Mouse (Mus musculus): ENCODE results near the gene Zfp503. TPM values are rescaled to one million over a fixed set of nuclear protein-coding genes. Genes with fewer than 3 reads are reported as not detected.

The Zfp503 gene
- total RNA-seq (2021): 10 to 100 TPM; 41.7 to 57.4 TPM
- long read RNA-seq, experiment 1, partial matches to known transcripts: 0 of 8 reads
- long read RNA-seq, experiment 1, other reads (novel, unspliced or antisense): 8 of 8 reads
- long read RNA-seq, experiment 2, partial matches to known transcripts: 50 of 51 reads
- long read RNA-seq, experiment 2, other reads (novel, unspliced or antisense): 1 of 51 reads

GRCm38 (mm10) chr14:21989291-21989913 lies at the start of gene Zfp503:
Zfp503 (minus strand) TSS chr14:21989601.
- peak; percentile 30 to 57 for DNase-seq (ENCODE audit: low spot score in 2 of 2)

DNA sequence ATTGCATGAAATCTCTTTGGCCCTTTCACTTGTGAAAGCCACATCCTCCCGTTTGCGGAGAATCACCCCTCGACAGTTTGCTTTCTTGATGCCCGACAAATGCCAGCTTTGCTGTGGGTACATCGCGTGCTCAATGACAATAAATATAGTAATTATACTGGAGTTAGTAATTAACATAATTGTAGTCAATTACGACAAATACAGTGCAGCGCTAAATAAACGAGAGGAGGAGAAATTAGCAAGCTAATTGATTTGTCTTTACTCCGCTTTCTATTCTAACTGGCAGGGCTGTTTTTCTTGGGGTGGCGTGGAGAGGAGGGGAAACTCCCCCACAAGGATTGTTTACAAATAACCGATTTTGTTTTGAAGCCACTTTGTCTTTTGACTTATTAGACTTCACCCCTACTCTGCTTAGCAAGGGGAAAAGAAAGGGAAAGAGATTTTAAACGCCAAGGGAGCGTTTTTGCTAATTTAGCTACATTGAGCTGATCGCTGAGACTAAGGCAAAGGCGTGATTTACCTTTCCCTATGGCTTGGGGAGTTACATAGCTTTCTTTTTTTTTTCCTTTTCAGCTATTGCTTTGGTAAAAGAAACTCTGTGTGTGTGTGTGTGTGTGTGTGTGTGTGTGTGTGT lies 48.2 kb upstream of the Zfp503 start:
- DNase-seq (ENCODE audit: low spot score in 2 of 2): no peak

- DNase-seq (ENCODE audit: low spot score in 2 of 2): no peak
Measured at GRCm38 (mm10) chr14:22036802-22037497, 47.5 kb upstream of the Zfp503 start.

GRCm38 (mm10) chr14:22036338-22036737 lies 46.9 kb upstream of the Zfp503 start:
- no peak for DNase-seq (ENCODE audit: low spot score in 2 of 2)

DNA sequence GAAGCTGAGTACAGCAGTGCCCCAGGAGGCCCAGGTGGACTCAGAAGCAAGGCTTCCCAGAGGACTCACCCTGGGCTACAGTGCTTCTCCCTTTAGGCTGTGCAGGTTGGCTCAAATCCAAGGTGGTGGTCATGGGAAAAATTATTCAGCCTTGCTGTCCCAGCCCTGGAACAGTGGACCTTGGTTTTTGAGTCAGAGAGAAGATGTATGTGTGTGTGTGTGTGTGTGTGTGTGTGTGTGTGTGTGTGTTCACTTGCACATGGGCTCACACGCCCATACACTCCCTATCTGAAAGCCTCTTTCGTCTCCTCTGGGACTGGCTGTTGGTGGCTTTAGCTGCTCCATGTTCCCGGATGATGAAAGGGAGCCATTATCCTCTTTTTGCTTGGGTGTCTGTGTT lies 46.5 kb upstream of the Zfp503 start:
- peak in 1 of 2 experiments; percentile 51 for DNase-seq (ENCODE audit: low spot score in 2 of 2)

- no peak for DNase-seq (ENCODE audit: low spot score in 2 of 2)
Measured at GRCm38 (mm10) chr14:22023533-22023932, 34.1 kb upstream of the Zfp503 start.

DNA sequence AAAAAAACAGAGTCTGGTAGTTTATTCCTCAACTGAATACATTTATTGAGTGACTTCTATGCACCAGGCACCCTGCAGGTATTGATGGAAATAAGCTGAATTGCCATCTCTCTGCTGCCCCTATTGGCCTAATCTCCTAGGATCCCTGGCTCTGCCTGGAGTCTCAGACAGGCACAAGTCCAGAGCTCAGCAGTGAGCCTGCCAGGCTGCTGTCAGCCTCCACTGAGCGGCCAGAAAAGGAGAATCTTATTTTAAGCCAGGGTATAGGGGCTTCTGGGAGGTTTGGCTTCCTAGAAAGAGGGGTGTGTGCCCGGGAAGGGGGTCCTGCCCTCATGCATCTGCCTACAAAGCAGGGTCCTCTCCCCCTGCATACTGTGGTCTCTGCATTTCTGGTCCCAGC lies 31.5 kb upstream of the Zfp503 start:
- DNase-seq (ENCODE audit: low spot score in 2 of 2): peak in 1 of 2 experiments; percentile 21

GRCm38 (mm10) chr14:22019949-22020845 lies 30.8 kb upstream of the Zfp503 start:
- no peak for DNase-seq (ENCODE audit: low spot score in 2 of 2)

GRCm38 (mm10) chr14:22019252-22019948 lies 30.0 kb upstream of the Zfp503 start, which contains the start of gene Lrmda:
Lrmda (plus strand) TSS chr14:22019712.
- DNase-seq (ENCODE audit: low spot score in 2 of 2): peak; percentile 34 to 49

- no peak for DNase-seq (ENCODE audit: low spot score in 2 of 2)
Measured at GRCm38 (mm10) chr14:22017011-22017410, 27.6 kb upstream of the Zfp503 start.

DNA sequence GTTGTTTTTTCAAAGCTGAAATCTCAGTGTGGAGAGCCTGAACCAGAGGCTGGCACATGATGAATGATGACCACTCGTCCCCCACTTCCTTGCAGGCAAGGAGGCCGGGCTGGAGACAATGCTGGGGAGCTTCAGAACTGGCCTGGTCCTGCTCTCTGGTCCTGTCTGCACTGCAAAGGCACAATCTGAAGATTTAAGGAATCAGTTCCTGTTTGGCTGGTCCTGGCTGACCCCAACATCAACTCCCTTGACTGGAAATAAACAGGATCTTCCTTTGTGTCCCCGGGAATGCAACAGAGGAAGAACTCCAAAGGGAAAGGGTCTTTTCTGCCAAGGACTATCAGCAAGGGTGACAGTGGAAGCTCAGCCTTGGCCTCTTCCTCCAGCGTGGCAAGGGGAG lies 25.4 kb upstream of the Zfp503 start:
- DNase-seq (ENCODE audit: low spot score in 2 of 2): no peak

GRCm38 (mm10) chr14:22014315-22014714 lies 24.9 kb upstream of the Zfp503 start:
- DNase-seq (ENCODE audit: low spot score in 2 of 2): no peak

DNA sequence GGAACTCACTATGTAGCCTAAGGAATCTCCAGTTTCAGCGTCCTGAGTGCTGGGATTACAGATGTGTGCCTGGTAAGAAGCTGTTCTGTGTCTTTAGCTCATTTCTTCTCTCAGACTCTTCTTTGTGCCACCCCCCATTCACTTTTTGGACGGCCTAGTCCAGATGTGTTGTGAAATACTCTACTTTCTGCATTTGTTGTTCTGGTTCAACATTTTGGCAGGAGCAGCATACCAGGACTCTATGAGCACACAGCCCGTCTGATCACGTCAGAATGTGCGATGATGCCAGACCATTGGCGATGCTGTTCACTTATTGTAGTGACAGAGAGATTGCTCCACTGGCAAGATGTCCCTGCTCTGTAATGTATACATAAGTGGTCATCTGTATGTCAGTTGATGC lies 17.6 kb upstream of the Zfp503 start:
- no peak for DNase-seq (ENCODE audit: low spot score in 2 of 2)

- DNase-seq (ENCODE audit: low spot score in 2 of 2): no peak
Measured at GRCm38 (mm10) chr14:22004943-22005342, 15.5 kb upstream of the Zfp503 start.

- no peak for DNase-seq (ENCODE audit: low spot score in 2 of 2)
Measured at GRCm38 (mm10) chr14:22003631-22004030, 14.2 kb upstream of the Zfp503 start.

DNA sequence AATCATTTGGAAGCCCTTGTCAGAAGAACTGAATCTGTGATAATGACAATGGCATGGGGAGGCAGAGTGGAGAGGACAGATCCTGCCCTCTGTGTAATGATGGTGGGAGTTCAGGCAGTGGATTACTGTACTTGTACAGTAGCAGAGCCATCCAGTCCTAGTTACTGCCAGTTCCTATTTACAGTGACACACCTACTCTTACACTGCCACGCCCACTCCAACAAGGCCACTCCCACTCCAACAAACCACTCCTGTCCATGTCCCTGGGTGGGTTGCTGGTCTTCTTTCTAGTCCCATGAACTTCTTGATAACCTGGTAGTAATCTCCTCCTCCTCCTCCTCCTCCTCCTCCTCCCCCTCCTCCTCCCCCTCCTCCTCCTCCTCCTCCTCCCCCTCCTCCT lies 13.8 kb upstream of the Zfp503 start:
- DNase-seq (ENCODE audit: low spot score in 2 of 2): no peak

DNA sequence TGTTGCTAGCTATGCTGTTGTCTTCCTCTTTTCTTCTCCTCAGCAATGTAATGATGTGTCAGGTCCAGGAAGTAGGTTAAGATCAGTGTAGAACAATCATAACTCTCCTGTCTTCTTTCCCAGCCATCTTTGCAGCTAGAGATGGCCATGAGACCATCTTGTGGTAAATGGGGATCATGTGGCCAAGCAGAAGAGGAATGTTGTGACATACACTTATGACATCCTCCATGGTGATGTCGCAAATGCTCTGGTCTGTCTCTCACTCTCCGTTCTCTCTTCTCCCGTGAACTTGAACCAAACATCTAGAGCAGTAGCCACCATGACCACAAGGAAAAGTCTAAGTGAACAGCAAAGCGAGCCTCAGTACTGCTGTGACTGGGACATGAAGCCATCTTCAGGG lies 10.2 kb upstream of the Zfp503 start:
- no peak for DNase-seq (ENCODE audit: low spot score in 2 of 2)

DNA sequence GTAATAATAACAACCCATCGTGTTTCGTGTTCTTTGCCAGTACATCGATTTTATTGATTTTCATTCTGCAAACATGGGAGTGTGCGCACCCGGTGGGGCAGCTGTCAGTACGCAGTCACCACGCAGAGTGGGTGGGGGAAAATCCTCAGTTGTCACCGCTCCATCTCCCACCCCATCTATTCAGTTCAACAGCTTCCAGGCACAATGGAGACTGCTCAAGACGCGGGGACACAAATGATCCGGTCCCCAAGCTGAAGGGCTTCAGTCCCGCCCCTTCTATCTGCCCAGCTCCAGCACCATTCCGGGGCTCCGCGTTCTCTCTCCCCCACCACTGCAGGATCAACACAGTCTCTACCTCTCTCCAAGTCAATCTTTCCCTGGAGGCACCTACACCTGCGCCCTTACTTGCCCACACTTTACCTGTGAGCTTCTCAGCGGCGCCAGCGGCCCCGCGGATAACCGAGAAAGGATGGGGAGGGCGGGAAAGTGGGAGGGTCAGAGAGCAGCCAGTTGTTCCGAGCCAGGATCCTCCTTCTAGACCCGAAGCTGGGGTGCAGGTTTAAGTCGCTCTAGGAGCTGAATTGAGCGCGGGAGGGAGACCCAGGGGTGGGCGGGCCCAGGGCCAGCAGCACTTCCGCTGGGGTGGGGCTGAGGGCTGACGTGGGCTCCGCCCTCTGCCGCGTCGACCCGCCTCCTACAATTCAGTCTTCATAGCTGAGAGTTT lies 5.8 kb upstream of the Zfp503 start:
- peak; percentile 51 to 56 for DNase-seq (ENCODE audit: low spot score in 2 of 2)
